Comparison of ENCODE assay signal across 4 mouse cellular contexts in genomic region chr10:79702970-79703369, GRCm38 (mm10). TPM values are rescaled to one million over a fixed set of nuclear protein-coding genes. Genes with fewer than 3 reads are reported as not detected.
DNase-seq lines count a peak whose midpoint lies in the region; TF ChIP-seq lines count a peak whose summit lies in the region.
"Not testable (repeated sequence)": the region's sequence is repeated elsewhere in the genome, so short reads cannot be mapped to it uniquely, and the experiment has no call there.
"Had no signal": no experiment of that assay in that cellular context is flagged by ENCODE, and none has a peak within 500 bp of the region (broad histone marks: within the 10 kb centered on the region; RNA-seq: fewer than 3 reads in every experiment).

No protein-coding gene starts in this region.

- TF ChIP-seq CTCF in MEL (IDR thresholded peaks at IDR 0.05 in 2 of 3, conservative IDR thresholded peaks at IDR 0.05 in 1 of 3; ENCODE audit: control insufficient read depth in 1 of 3, insufficient read depth in 1 of 3, low read depth in 2 of 3, low read length in 3 of 3, poor library complexity in 1 of 3, severe bottlenecking in 1 of 3), result not testable (repeated sequence)

- peaks cover 0 to 14% of the 10 kb centered on the region in 2 experiments; a peak in 2 of 4 replicates for H3K36me3 ChIP-seq in MEL (ENCODE audit: control insufficient read depth in 1 of 2, insufficient read depth in 2 of 2, low read length in 2 of 2)

- not testable (repeated sequence) for H3K9me3 ChIP-seq in MEL (replicated peaks; ENCODE audit: insufficient read depth, low read length)

- H3K9ac ChIP-seq in MEL (ENCODE audit: control insufficient read depth, low read depth, low read length, poor library complexity, severe bottlenecking), result not testable (repeated sequence)

- peaks cover 9 to 16% of the 10 kb centered on the region in 2 experiments; a peak in 3 of 4 replicates for H3K4me1 ChIP-seq in MEL (ENCODE audit: control insufficient read depth in 1 of 2, insufficient read depth in 2 of 2, low read length in 2 of 2)

- peak; percentile 57 for DNase-seq in MEL (ENCODE audit: low read depth, low spot score)
- peak; percentile 58 for DNase-seq in NIH3T3 (ENCODE audit: low read depth)

- not testable (repeated sequence) for H3K27me3 ChIP-seq in MEL (ENCODE audit: control insufficient read depth in 1 of 2, insufficient read depth in 2 of 2, low read length in 2 of 2)

- H3K79me2 ChIP-seq in MEL (ENCODE audit: control insufficient read depth, insufficient read depth, low read length, poor library complexity), result peaks cover 36% of the 10 kb centered on the region

- not testable (repeated sequence) for H3K27ac ChIP-seq in MEL (ENCODE audit: control insufficient read depth, low read depth, low read length)

- not testable (repeated sequence) for TF ChIP-seq POLR2A in MEL (IDR thresholded peaks at IDR 0.05; ENCODE audit: control insufficient read depth in 1 of 2, insufficient read depth in 1 of 2, low read depth in 1 of 2, low read length in 2 of 2, poor library complexity in 1 of 2)

- not testable (repeated sequence) for H3K4me3 ChIP-seq in MEL (ENCODE audit: control insufficient read depth in 1 of 2, insufficient read depth in 1 of 2, low read depth in 2 of 2, low read length in 2 of 2)

- not testable (repeated sequence) for TF ChIP-seq RAD21 in MEL (IDR thresholded peaks at IDR 0.05; ENCODE audit: low read depth, low read length)

- TF ChIP-seq EP300 in MEL (IDR thresholded peaks at IDR 0.05; ENCODE audit: low read depth in 1 of 2, low read length in 2 of 2), result not testable (repeated sequence)

TF ChIP-seq in MEL, 35 proteins besides CTCF, POLR2A, EP300 and RAD21:
- TF ChIP-seq USF1 (IDR thresholded peaks at IDR 0.05; ENCODE audit: low read depth, low read length) (0 out of 2 replicates have a peak, but pooled peaks have one; percentile 24), MXI1 (IDR thresholded peaks at IDR 0.05; ENCODE audit: low read depth, low read length) (peak; percentile 56; the same call in 1 of the 2 replicates), SIN3A (IDR thresholded peaks at IDR 0.05; ENCODE audit: low read length) (peak; percentile 33; the same call in 1 of the 2 replicates)

RNA-seq across cellular contexts. Expression of gene Bsg, which starts 1.3 kb away (rescaled TPM):
- 346 and 406 TPM in 2 replicates for total RNA-seq in MEL (2012; rRNA removed)
- 100 to 1,000 TPM; 318 to 700 TPM for polyA plus RNA-seq in MEL (2012; ENCODE audit: insufficient read depth in 1 of 2, insufficient read length in 2 of 2, low read depth in 1 of 2, low replicate concordance in 2 of 2, missing spikeins in 1 of 2)

RNA-seq across cellular contexts. Expression of gene Hcn2, which starts 13.5 kb away (rescaled TPM):
- 0.42 and 0.59 TPM in 2 replicates for total RNA-seq in MEL (2012; rRNA removed)
- polyA plus RNA-seq in MEL (2012; ENCODE audit: insufficient read depth in 1 of 2, insufficient read length in 2 of 2, low read depth in 1 of 2, low replicate concordance in 2 of 2, missing spikeins in 1 of 2), result 1 to 10 TPM in 1 of 2 experiments, not detected in 1; 1.6 TPM
- polyA plus RNA-seq: activated CD4-positive, CD25-positive, alpha-beta regulatory T cell, adult 4 months; CD4-positive, CD25-positive, alpha-beta regulatory T cell, adult 4 months had no signal

RNA-seq across cellular contexts. Expression of gene Gzmm, which starts 14.2 kb away (rescaled TPM):
- total RNA-seq in MEL (2012; rRNA removed), result 1.5 and 2.5 TPM in 2 replicates
- 1 to 10 TPM in 1 of 2 experiments, not detected in 1; 2.3 TPM for polyA plus RNA-seq in MEL (2012; ENCODE audit: insufficient read depth in 1 of 2, insufficient read length in 2 of 2, low read depth in 1 of 2, low replicate concordance in 2 of 2, missing spikeins in 1 of 2)

RNA-seq across cellular contexts. Expression of gene Cdc34, which starts 21.0 kb away (rescaled TPM):
- 288 and 318 TPM in 2 replicates for total RNA-seq in MEL (2012; rRNA removed)
- 100 to 1,000 TPM; 417 to 422 TPM for polyA plus RNA-seq in MEL (2012; ENCODE audit: insufficient read depth in 1 of 2, insufficient read length in 2 of 2, low read depth in 1 of 2, low replicate concordance in 2 of 2, missing spikeins in 1 of 2)

RNA-seq across cellular contexts. Expression of gene Tpgs1, which starts 33.8 kb away (rescaled TPM):
- total RNA-seq in MEL (2012; rRNA removed), result 17.7 and 23.5 TPM in 2 replicates
- 10 to 100 TPM in 1 of 2 experiments, not detected in 1; 48.0 TPM for polyA plus RNA-seq in MEL (2012; ENCODE audit: insufficient read depth in 1 of 2, insufficient read length in 2 of 2, low read depth in 1 of 2, low replicate concordance in 2 of 2, missing spikeins in 1 of 2)
